Mouse (Mus musculus): ENCODE results near the gene Ccdc142. TPM values are rescaled to one million over a fixed set of nuclear protein-coding genes. Genes with fewer than 3 reads are reported as not detected.

The Ccdc142 gene
- total RNA-seq, 2 experiments from 2014 or later = 1.0 to 1.8 TPM

Small RNAs within 50 kb of the gene (microRNA-seq; reads per million reads assigned to microRNA genes)
- 0 reads per million in 2 experiments for gene Mir3470a

Other genes with a start within 250 kb of the Ccdc142 start
- under 1 TPM; 0.29 to 0.33 TPM for gene Sema4f, start 161.8 kb upstream of the Ccdc142 start, total RNA-seq (2021)
- gene M1ap, start 154.7 kb upstream of the Ccdc142 start, total RNA-seq (2021) = under 1 TPM in 1 of 2 experiments, not detected in 1; 0.14 TPM
- 1 to 10 TPM; 3.7 to 4.3 TPM for gene Dok1, start 68.1 kb upstream of the Ccdc142 start, total RNA-seq (2021)
- gene Loxl3, start 67.4 kb upstream of the Ccdc142 start, total RNA-seq (2021) = 1 to 10 TPM; 3.9 to 4.9 TPM
- 10 to 100 TPM; 82.7 to 85.5 TPM for gene Aup1, start 47.1 kb upstream of the Ccdc142 start, total RNA-seq (2021)
- gene Htra2, start 46.3 kb upstream of the Ccdc142 start, total RNA-seq (2021) = 10 to 100 TPM; 30.2 to 34.6 TPM
- under 1 TPM; 0.57 to 0.61 TPM for gene Dqx1, start 43.8 kb upstream of the Ccdc142 start, total RNA-seq (2021)
- gene Tlx2, start 31.3 kb upstream of the Ccdc142 start, total RNA-seq (2021) = not detected
- gene Pcgf1, start 23.7 kb upstream of the Ccdc142 start, total RNA-seq (2021) = 1 to 10 TPM; 6.7 to 7.8 TPM
- gene Lbx2, start 15.2 kb upstream of the Ccdc142 start, total RNA-seq (2021) = 1 to 10 TPM in 1 of 2 experiments, under 1 TPM in 1; 0.38 to 1.1 TPM
- 1 to 10 TPM; 1.4 to 1.6 TPM for gene Gm42688, start within 50 bp of the Ccdc142 start, total RNA-seq (2021)
- 100 to 1,000 TPM; 133 to 136 TPM for gene Mrpl53, start 7.4 kb downstream of the Ccdc142 start, total RNA-seq (2021)
- 10 to 100 TPM; 10.4 to 11.4 TPM for gene Mogs, start 13.9 kb downstream of the Ccdc142 start, total RNA-seq (2021)
- 10 to 100 TPM; 72.4 to 80.1 TPM for gene Wbp1, start 20.0 kb downstream of the Ccdc142 start, total RNA-seq (2021)
- 10 to 100 TPM; 14.2 to 15.3 TPM for gene Ino80b, start 23.8 kb downstream of the Ccdc142 start, total RNA-seq (2021)
- gene Rtkn, start 33.9 kb downstream of the Ccdc142 start, total RNA-seq (2021) = 1 to 10 TPM; 6.9 to 8.0 TPM
- 1 to 10 TPM; 1.1 to 1.3 TPM for gene Wdr54, start 54.8 kb downstream of the Ccdc142 start, total RNA-seq (2021)
- gene 1700003E16Rik, start 54.8 kb downstream of the Ccdc142 start, total RNA-seq (2021) = under 1 TPM in 1 of 2 experiments, not detected in 1; 0.26 TPM
- gene Dctn1, start 64.3 kb downstream of the Ccdc142 start, total RNA-seq (2021) = 100 to 1,000 TPM; 121 to 128 TPM
- under 1 TPM in 1 of 2 experiments, not detected in 1; 0.10 TPM for gene Slc4a5, start 118.2 kb downstream of the Ccdc142 start, total RNA-seq (2021)
- 1 to 10 TPM; 4.4 to 5.9 TPM for gene Mthfd2, start 224.3 kb downstream of the Ccdc142 start, total RNA-seq (2021)
- 10 to 100 TPM; 29.3 to 30.0 TPM for gene Mob1a, start 224.4 kb downstream of the Ccdc142 start, total RNA-seq (2021)
- gene Bola3, start 247.5 kb downstream of the Ccdc142 start, total RNA-seq (2021) = 100 to 1,000 TPM; 297 to 299 TPM

Measured in heart, postnatal 14 days (tissue).